Mouse (Mus musculus) limb, embryonic 10.5 days (tissue): ENCODE data around the gene Ier2. TPM values are rescaled to one million over a fixed set of nuclear protein-coding genes. Genes with fewer than 3 reads are reported as not detected.

Source experiments
- DNase-seq: peaks from one replicate; pipeline ENCODE4 v3.0.0-alpha.2; 2017; ENCODE audit warnings: low spot score
- H3K27ac ChIP-seq: fragments of 300-500 bp; sonication (generic); 2 replicates; pipeline ENCODE4 v1.5.1; 2016; ENCODE audit warnings: mild to moderate bottlenecking
- H3K27me3 ChIP-seq: fragments of 300-500 bp; sonication (generic); 2 replicates; pipeline ENCODE4 v1.6.1; 2016; ENCODE audit warnings: low read depth, mild to moderate bottlenecking; ENCODE audit not compliant: poor library complexity, severe bottlenecking
- H3K36me3 ChIP-seq: fragments of 300-500 bp; sonication (generic); 2 replicates; pipeline ENCODE4 v1.6.1; 2016; ENCODE audit warnings: mild to moderate bottlenecking, moderate library complexity
- H3K4me1 ChIP-seq: fragments of 300-500 bp; sonication (generic); 2 replicates; pipeline ENCODE4 v1.6.1; 2016
- H3K4me3 ChIP-seq: fragments of 300-500 bp; sonication (generic); 2 replicates; pipeline ENCODE4 v1.5.1; 2016; ENCODE audit warnings: mild to moderate bottlenecking, moderate library complexity
- H3K9me3 ChIP-seq: fragments of 300-500 bp; sonication (generic); replicated peaks from 2 replicates; pipeline ENCODE4 v1.6.1; 2016; ENCODE audit warnings: mild to moderate bottlenecking
- WGBS: fragments of 180-500 bp; shearing (Covaris S2); methylation state at CpG from one replicate; pipeline ENCODE4 v1.1.7; 2016; 5-methylcytosine and 5-hydroxymethylcytosine counted together
- polyA plus RNA-seq: library from polyadenylated mRNA; unstranded; fragments of >200 nt; fragmentation: Nextera tagmentation; extraction: Ambion mirVana; gene quantifications from 2 replicates; pipeline ENCODE4 v1.2.1, GENCODE M21; 2016

Ier2 gene
- polyA plus RNA-seq, 1 experiment from 2014 or later, result 199 TPM

DNA sequence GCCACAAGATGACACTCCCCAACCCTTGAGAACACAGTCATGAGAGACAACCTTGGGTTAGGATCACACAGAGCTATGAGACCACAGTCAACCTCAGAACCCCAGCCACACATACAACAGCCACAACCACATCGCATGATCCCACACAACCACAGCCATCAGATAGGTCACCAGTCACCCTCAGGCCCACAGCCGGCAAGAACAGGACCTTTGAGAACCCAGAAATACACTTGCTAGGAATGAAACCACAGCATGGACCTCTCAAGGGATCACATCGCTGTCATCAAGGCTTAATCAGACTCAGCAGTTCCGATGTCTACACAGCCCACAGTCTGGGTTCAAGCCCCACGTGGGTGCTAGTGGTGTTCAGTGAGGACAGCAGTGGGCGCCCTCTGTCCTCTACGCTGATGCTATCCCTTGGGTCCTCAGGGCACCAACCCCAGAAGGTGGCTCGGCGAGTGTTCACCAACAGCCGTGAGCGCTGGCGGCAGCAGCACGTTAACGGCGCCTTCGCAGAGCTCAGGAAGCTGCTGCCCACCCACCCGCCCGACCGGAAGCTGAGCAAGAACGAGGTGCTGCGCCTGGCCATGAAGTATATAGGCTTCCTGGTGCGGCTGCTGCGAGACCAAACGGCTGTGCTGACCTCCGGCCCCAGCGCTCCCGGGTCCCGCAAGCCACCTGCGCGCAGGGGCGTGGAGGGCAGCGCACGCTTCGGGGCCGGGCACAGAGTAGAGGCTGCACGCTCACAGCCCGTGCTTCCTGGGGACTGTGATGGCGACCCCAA is 41.0 kb upstream of the Ier2 start:
- peaks cover 76% of the 10 kb centered on the region for H3K27me3 ChIP-seq
- 8% methylated on average over 38 of the region's 38 CpGs for WGBS
- H3K4me1 ChIP-seq, result peaks cover 68% of the 10 kb centered on the region
- no peak for DNase-seq
- peak overlapping the region; percentile 47 for H3K4me3 ChIP-seq
- no peaks in the 10 kb centered on the region for H3K9me3 ChIP-seq
- H3K27ac ChIP-seq, result peak overlapping the region; percentile 74
- peaks cover 17% of the 10 kb centered on the region for H3K36me3 ChIP-seq

- Histone ChIP-seq H3K36me3 (peaks cover 23% of the 10 kb centered on the region), H3K9me3 (no peaks in the 10 kb centered on the region), H3K27me3 (peaks cover 70% of the 10 kb centered on the region), H3K4me3 (peak overlapping the region; percentile 47), H3K4me1 (peaks cover 62% of the 10 kb centered on the region), H3K27ac (peak overlapping the region; percentile 43; the same call in 1 of the 2 replicates)
- DNase-seq, result no peak
- WGBS, result 81% methylated on average over 6 of the region's 6 CpGs
Observed at GRCm38 (mm10) chr8:84702963-84703465, 40.4 kb upstream of the Ier2 start.

DNA sequence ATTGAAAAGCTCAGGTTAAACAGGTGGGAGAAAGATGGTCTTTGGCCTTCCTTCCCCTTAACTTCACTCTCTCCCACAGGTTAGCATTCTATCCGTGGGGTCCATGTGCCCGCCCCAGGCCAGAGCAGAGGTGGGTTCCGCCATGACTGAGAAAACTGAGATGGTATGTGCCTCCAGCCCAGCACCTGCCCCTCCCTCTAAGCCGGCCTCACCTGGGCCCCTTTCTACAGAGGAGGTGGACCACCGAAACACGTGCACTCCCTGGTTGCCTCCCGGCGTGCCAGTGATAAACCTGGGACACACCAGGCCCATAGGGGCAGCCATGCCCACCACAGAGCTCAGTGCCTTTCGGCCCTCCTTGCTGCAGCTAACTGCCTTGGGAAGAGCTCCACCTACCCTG is 39.9 kb upstream of the Ier2 start:
- H3K4me3 ChIP-seq, result peak overlapping the region; percentile 39
- WGBS, result 78% methylated on average over 9 of the region's 9 CpGs
- H3K27ac ChIP-seq, result peak overlapping the region; percentile 43; the same call in 1 of the 2 replicates
- H3K36me3 ChIP-seq, result peaks cover 28% of the 10 kb centered on the region
- peaks cover 65% of the 10 kb centered on the region for H3K27me3 ChIP-seq
- DNase-seq, result no peak
- H3K9me3 ChIP-seq, result no peaks in the 10 kb centered on the region
- peaks cover 57% of the 10 kb centered on the region for H3K4me1 ChIP-seq

DNA sequence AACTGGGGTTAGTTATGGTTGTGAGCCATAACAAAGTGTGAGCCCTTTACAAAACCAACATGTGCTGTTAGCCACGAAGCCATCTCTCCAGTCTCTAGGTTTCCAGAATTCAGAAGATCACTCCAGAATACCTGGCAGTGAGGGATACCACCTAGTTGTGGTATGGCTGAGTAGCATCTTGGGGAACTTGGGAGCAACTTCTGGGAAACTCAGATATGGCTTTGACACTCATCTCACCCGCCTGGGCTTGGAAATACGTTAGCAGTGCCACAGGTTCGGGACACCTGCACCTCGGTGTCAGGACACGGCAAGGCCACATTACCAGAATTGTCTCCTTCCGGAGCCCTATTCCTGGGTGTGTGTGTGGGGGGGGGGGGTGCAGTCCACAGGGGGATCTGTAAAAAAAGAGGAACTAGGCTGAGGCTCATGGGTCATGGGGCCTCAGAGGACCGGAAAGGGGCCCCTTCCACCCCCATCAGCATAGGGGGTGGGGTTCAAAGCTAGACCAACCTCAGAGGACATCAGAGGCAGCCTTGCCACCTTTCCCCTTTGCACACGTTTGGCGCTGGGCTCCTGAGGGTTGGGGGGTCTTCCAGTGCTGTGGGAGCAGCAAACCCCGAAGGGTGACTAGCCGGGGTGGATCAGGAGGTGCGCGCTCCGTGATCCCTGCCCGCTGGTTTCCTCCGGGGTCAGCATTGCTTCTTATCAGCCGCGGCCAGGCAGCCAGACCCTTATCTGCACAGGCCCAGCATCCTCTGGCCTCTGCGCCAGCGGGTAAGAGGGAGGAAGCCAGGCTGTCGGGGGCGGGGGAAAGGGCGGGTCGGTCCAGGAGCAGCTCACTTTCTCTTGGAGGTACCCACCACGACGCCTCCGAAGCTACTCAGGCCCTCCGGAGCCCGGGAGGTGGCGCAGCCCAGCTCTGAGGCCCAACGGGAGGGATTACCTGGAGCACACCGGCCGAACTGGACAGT is 38.6 kb upstream of the Ier2 start, which contains the start of gene Lyl1:
Lyl1 (plus strand) TSS at position 517 of the 971 bp plus-strand sequence.
- Histone ChIP-seq H3K4me3 (peak within 1 kb of the TSS; percentile 39), H3K9me3 (no peaks in the 10 kb centered on the region), H3K27ac (peak within 1 kb of the TSS; percentile 43), H3K36me3 (peaks cover 41% of the 10 kb centered on the region), H3K4me1 (peaks cover 45% of the 10 kb centered on the region), H3K27me3 (peaks cover 52% of the 10 kb centered on the region)
- DNase-seq, result peak; percentile 74
- 9% methylated on average over 34 of the region's 34 CpGs for WGBS

GRCm38 (mm10) chr8:84700526-84700925 is 37.9 kb upstream of the Ier2 start:
- peaks cover 47% of the 10 kb centered on the region for H3K27me3 ChIP-seq
- DNase-seq, result no peak
- H3K9me3 ChIP-seq, result no peaks in the 10 kb centered on the region
- H3K4me3 ChIP-seq, result no peak overlapping the region
- WGBS, result 83% methylated on average over 5 of the region's 5 CpGs
- H3K27ac ChIP-seq, result no peak overlapping the region
- H3K36me3 ChIP-seq, result peaks cover 48% of the 10 kb centered on the region
- H3K4me1 ChIP-seq, result peaks cover 42% of the 10 kb centered on the region

DNA sequence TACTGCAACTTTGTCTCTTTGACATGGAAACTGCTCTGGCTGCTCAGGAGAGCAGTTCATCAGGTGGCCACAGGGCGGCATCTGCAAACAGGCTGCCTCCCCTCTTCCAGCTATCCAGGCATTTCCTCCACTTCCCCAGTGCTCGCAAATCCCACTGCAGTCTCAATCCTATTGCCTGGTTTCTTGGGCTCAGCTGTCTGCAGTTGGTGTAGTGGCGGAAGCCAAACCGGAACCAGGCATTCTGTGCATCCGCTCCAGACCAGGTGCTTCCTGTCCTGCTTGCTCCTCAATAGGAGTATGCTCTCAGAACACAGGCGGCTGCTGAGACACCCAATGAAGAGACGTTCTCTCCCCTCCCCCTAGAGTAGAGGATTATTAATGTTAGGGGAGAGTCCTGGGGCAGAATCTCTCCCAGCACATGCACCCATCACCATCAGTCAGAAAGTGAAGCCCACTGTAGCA is 37.2 kb upstream of the Ier2 start:
- Histone ChIP-seq H3K27me3 (peaks cover 41% of the 10 kb centered on the region), H3K4me1 (peaks cover 36% of the 10 kb centered on the region), H3K36me3 (peaks cover 55% of the 10 kb centered on the region), H3K4me3 (peak overlapping the region; percentile 11; the same call in 1 of the 2 replicates), H3K9me3 (no peaks in the 10 kb centered on the region), H3K27ac (peak overlapping the region; percentile 38; the same call in 1 of the 2 replicates)
- 67% methylated on average over 7 of the region's 7 CpGs for WGBS
- DNase-seq, result peak; percentile 65

GRCm38 (mm10) chr8:84698929-84699401 is 36.3 kb upstream of the Ier2 start:
- WGBS, result 91% methylated on average over 9 of the region's 9 CpGs
- no peak for DNase-seq
- Histone ChIP-seq H3K9me3 (no peaks in the 10 kb centered on the region), H3K4me3 (no peak overlapping the region), H3K36me3 (peaks cover 63% of the 10 kb centered on the region), H3K27ac (0 out of 2 replicates have a peak overlapping the region, but pooled peaks have one; percentile 0), H3K27me3 (peaks cover 32% of the 10 kb centered on the region), H3K4me1 (peaks cover 27% of the 10 kb centered on the region)

GRCm38 (mm10) chr8:84698288-84698687 is 35.6 kb upstream of the Ier2 start:
- Histone ChIP-seq H3K27me3 (peaks cover 25% of the 10 kb centered on the region), H3K4me3 (0 out of 2 replicates have a peak overlapping the region, but pooled peaks have one; percentile 1), H3K27ac (no peak overlapping the region), H3K4me1 (peaks cover 22% of the 10 kb centered on the region), H3K9me3 (no peaks in the 10 kb centered on the region), H3K36me3 (peaks cover 69% of the 10 kb centered on the region)
- no peak for DNase-seq
- WGBS, result 93% methylated on average over 5 of the region's 5 CpGs

- Histone ChIP-seq H3K4me3 (no peak overlapping the region), H3K27me3 (peaks cover 17% of the 10 kb centered on the region), H3K9me3 (no peaks in the 10 kb centered on the region), H3K27ac (no peak overlapping the region), H3K4me1 (peaks cover 22% of the 10 kb centered on the region), H3K36me3 (peaks cover 78% of the 10 kb centered on the region)
- peak; percentile 35 for DNase-seq
- 89% methylated on average over 14 of the region's 14 CpGs for whole genome bisulfite sequencing
Observed at GRCm38 (mm10) chr8:84697166-84698130, 34.8 kb upstream of the Ier2 start.

DNA sequence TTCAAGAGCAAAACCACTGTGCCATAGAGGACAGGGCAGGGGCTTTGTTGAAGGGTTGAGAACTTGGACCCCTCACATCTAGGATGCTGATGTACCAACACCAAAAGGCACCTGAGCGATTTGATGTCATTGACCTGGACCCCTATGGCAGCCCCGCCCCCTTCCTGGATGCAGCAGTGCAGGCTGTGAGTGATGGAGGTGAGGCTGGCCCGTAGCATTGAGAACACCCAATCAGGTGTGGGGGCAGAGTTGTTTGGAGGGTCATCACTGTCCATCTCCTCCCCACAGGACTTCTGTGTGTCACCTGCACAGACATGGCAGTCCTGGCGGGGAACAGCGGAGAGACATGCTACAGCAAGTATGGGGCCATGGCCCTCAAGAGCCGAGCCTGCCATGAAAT is 32.5 kb upstream of the Ier2 start:
- H3K4me3 ChIP-seq, result no peak overlapping the region
- no peaks in the 10 kb centered on the region for H3K27me3 ChIP-seq
- H3K36me3 ChIP-seq, result peaks cover 93% of the 10 kb centered on the region
- peaks cover 12% of the 10 kb centered on the region for H3K4me1 ChIP-seq
- no peak overlapping the region for H3K27ac ChIP-seq
- no peak for DNase-seq
- no peaks in the 10 kb centered on the region for H3K9me3 ChIP-seq
- WGBS, result 89% methylated on average over 6 of the region's 6 CpGs

- Histone ChIP-seq H3K4me1 (peaks cover 21% of the 10 kb centered on the region), H3K36me3 (peaks cover 75% of the 10 kb centered on the region), H3K27me3 (no peaks in the 10 kb centered on the region), H3K27ac (no peak overlapping the region), H3K4me3 (no peak overlapping the region), H3K9me3 (no peaks in the 10 kb centered on the region)
- DNase-seq, result no peak
- WGBS, result 72% methylated on average over 4 of the region's 4 CpGs
Observed at GRCm38 (mm10) chr8:84693332-84693731, 30.7 kb upstream of the Ier2 start.
